Mouse (Mus musculus) midbrain, embryonic 12.5 days (tissue): ENCODE results near the gene Calm4. TPM values are rescaled to one million over a fixed set of nuclear protein-coding genes. Genes with fewer than 3 reads are reported as not detected.
"Not testable (repeated sequence)": the region's sequence is repeated elsewhere in the genome, so short reads cannot be mapped to it uniquely, and the experiment has no call there.

Source experiments
- ATAC-seq: fragments of 200-750 bp; cut with Nextera tagmentation; 2 replicates; pipeline ENCODE4 v1.8.0; 2017; ENCODE audit warnings: low read depth, moderate TSS enrichment, moderate library complexity; ENCODE audit not compliant: low FRiP score
- H3K27ac ChIP-seq: fragments of 300-500 bp; sonication (generic); replicated peaks from 2 replicates; pipeline ENCODE4 v1.5.1; 2016; ENCODE audit warnings: mild to moderate bottlenecking
- H3K27me3 ChIP-seq: fragments of 300-500 bp; sonication (generic); 2 replicates; pipeline ENCODE4 v1.6.1; 2016; ENCODE audit warnings: mild to moderate bottlenecking
- H3K36me3 ChIP-seq: fragments of 300-500 bp; sonication (generic); 2 replicates; pipeline ENCODE4 v1.6.1; 2016
- H3K4me1 ChIP-seq: fragments of 300-500 bp; sonication (generic); 2 replicates; pipeline ENCODE4 v1.6.1; 2016
- H3K4me2 ChIP-seq: fragments of 300-500 bp; sonication (generic); replicated peaks from 2 replicates; pipeline ENCODE4 v1.6.1; 2016; ENCODE audit warnings: mild to moderate bottlenecking, moderate library complexity
- H3K4me3 ChIP-seq: fragments of 300-500 bp; sonication (generic); 2 replicates; pipeline ENCODE4 v1.5.1; 2016; ENCODE audit warnings: mild to moderate bottlenecking
- H3K9ac ChIP-seq: fragments of 300-500 bp; sonication (generic); replicated peaks from 2 replicates; pipeline ENCODE4 v1.6.1; 2016; ENCODE audit warnings: mild to moderate bottlenecking, moderate library complexity
- H3K9me3 ChIP-seq: fragments of 300-500 bp; sonication (generic); 2 replicates; pipeline ENCODE4 v1.6.1; 2016; ENCODE audit warnings: mild to moderate bottlenecking
- WGBS: fragments of 180-500 bp; shearing (Covaris S2); methylation state at CpG from one replicate; pipeline ENCODE4 v1.1.7; 2016; 5-methylcytosine and 5-hydroxymethylcytosine counted together
- polyA plus RNA-seq: library from polyadenylated mRNA; unstranded; fragments of >200 nt; fragmentation: Nextera tagmentation; extraction: Ambion mirVana; gene quantifications from 2 replicates; pipeline ENCODE4 v1.2.1, GENCODE M21; 2016

Calm4 gene
- polyA plus RNA-seq, 1 experiment from 2014 or later: not detected

DNA sequence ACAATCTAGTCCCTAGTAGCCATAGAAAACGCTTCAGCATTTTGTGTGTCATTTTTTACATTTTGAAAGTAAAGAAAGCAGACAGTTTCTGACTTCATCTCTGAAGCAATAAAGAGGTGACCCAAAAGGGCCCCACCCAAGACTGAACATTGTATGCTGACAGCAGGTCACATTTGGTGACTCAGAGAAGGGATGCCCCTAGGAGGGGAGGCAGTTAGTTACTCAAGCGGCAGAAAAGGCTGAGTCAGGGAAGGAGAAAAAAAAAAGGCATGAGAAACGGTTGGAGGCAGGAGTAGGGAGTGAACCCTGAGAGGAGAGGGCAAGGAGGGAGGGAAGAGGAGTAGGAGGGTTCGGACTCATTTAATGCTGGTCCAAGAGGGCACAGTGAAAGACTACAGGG, 15.5 kb upstream of the Calm4 start:
- H3K9me3 ChIP-seq: no peaks in the 10 kb centered on the region
- H3K9ac ChIP-seq: no peak overlapping the region
- no peak overlapping the region for H3K4me3 ChIP-seq
- no peak for ATAC-seq
- H3K36me3 ChIP-seq: no peaks in the 10 kb centered on the region
- H3K4me2 ChIP-seq: no peak overlapping the region
- no peaks in the 10 kb centered on the region for H3K4me1 ChIP-seq
- H3K27ac ChIP-seq: no peak overlapping the region
- 63% methylated on average over 4 of the region's 4 CpGs for WGBS
- H3K27me3 ChIP-seq: no peaks in the 10 kb centered on the region

GRCm38 (mm10) chr13:3825726-3826125, 11.8 kb upstream of the Calm4 start:
- H3K9me3 ChIP-seq: no peaks in the 10 kb centered on the region
- no peaks in the 10 kb centered on the region for H3K36me3 ChIP-seq
- ATAC-seq: no peak
- no peak overlapping the region for H3K27ac ChIP-seq
- H3K27me3 ChIP-seq: no peaks in the 10 kb centered on the region
- H3K4me2 ChIP-seq: no peak overlapping the region
- H3K9ac ChIP-seq: no peak overlapping the region
- no peaks in the 10 kb centered on the region for H3K4me1 ChIP-seq
- no peak overlapping the region for H3K4me3 ChIP-seq

GRCm38 (mm10) chr13:3831546-3831945, 6.0 kb upstream of the Calm4 start:
- Histone ChIP-seq H3K36me3 (no peaks in the 10 kb centered on the region), H3K9ac (no peak overlapping the region), H3K27ac (no peak overlapping the region), H3K4me3 (no peak overlapping the region), H3K4me2 (no peak overlapping the region), H3K27me3 (no peaks in the 10 kb centered on the region), H3K4me1 (no peaks in the 10 kb centered on the region), H3K9me3 (no peaks in the 10 kb centered on the region)
- no peak for ATAC-seq
- 85% methylated on average over 5 of the region's 5 CpGs for WGBS

GRCm38 (mm10) chr13:3831994-3832393, 5.6 kb upstream of the Calm4 start:
- Histone ChIP-seq H3K4me2 (no peak overlapping the region), H3K36me3 (no peaks in the 10 kb centered on the region), H3K27me3 (no peaks in the 10 kb centered on the region), H3K27ac (no peak overlapping the region), H3K9me3 (no peaks in the 10 kb centered on the region), H3K4me1 (no peaks in the 10 kb centered on the region), H3K9ac (no peak overlapping the region), H3K4me3 (no peak overlapping the region)
- no peak for ATAC-seq
- WGBS: 84% methylated on average over 1 of the region's 1 CpGs

DNA sequence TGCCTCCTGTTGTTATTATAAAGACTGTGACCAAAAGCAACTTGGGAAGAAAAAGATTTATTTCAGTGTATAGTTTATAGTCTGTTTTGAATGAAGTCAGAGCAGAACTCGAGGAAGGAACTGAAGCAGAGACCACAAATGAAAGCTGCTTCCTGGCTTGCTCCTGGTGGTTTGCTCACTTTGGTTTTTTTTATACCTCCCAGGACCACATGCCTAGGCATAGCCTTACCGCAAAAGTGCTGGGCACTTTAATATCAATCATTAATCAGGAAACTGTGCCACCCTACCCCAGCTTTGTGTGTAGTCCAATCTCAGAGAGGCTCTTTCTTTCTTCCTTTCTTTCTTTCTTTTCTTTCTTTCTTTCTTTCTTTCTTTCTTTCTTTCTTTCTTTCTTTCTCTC, 5.1 kb upstream of the Calm4 start:
- H3K27me3 ChIP-seq: no peaks in the 10 kb centered on the region
- no peaks in the 10 kb centered on the region for H3K4me1 ChIP-seq
- no peak overlapping the region for H3K4me2 ChIP-seq
- no peaks in the 10 kb centered on the region for H3K9me3 ChIP-seq
- H3K36me3 ChIP-seq: no peaks in the 10 kb centered on the region
- H3K27ac ChIP-seq: no peak overlapping the region
- 75% methylated on average over 2 of the region's 2 CpGs for WGBS
- H3K4me3 ChIP-seq: no peak overlapping the region
- no peak overlapping the region for H3K9ac ChIP-seq
- no peak for ATAC-seq

- H3K4me2 ChIP-seq, H3K4me1 ChIP-seq, H3K9me3 ChIP-seq, H3K9ac ChIP-seq, H3K27ac ChIP-seq, ATAC-seq, H3K36me3 ChIP-seq, H3K27me3 ChIP-seq, H3K4me3 ChIP-seq: not testable (repeated sequence)
Observed at GRCm38 (mm10) chr13:3833644-3834043, 3.9 kb upstream of the Calm4 start.

GRCm38 (mm10) chr13:3840662-3841061, 3.1 kb downstream of the Calm4 start:
- not testable (repeated sequence) for H3K9me3 ChIP-seq, H3K4me2 ChIP-seq, H3K27me3 ChIP-seq, H3K4me1 ChIP-seq, H3K27ac ChIP-seq, H3K9ac ChIP-seq, H3K4me3 ChIP-seq, ATAC-seq, H3K36me3 ChIP-seq

GRCm38 (mm10) chr13:3850330-3850729, 12.8 kb downstream of the Calm4 start:
- no peak overlapping the region for H3K27ac ChIP-seq
- ATAC-seq: no peak
- H3K36me3 ChIP-seq: no peaks in the 10 kb centered on the region
- 85% methylated on average over 1 of the region's 1 CpGs for WGBS
- no peaks in the 10 kb centered on the region for H3K27me3 ChIP-seq
- no peaks in the 10 kb centered on the region for H3K4me1 ChIP-seq
- no peaks in the 10 kb centered on the region for H3K9me3 ChIP-seq
- no peak overlapping the region for H3K9ac ChIP-seq
- no peak overlapping the region for H3K4me2 ChIP-seq
- no peak overlapping the region for H3K4me3 ChIP-seq

- not testable (repeated sequence) for H3K27ac ChIP-seq, ATAC-seq, H3K9ac ChIP-seq, H3K27me3 ChIP-seq, H3K4me2 ChIP-seq, H3K4me3 ChIP-seq, H3K36me3 ChIP-seq, H3K9me3 ChIP-seq, H3K4me1 ChIP-seq
- 77% methylated on average over 3 of the region's 3 CpGs for WGBS
Observed at GRCm38 (mm10) chr13:3853648-3854333, 16.2 kb downstream of the Calm4 start, which contains the start of gene Calm5. Calm5 (plus strand) TSS chr13:3854173.

- 80% methylated on average over 2 of the region's 2 CpGs for WGBS
- H3K9me3 ChIP-seq: no peaks in the 10 kb centered on the region
- no peak overlapping the region for H3K4me2 ChIP-seq
- no peak overlapping the region for H3K27ac ChIP-seq
- H3K4me1 ChIP-seq: no peaks in the 10 kb centered on the region
- H3K36me3 ChIP-seq: no peaks in the 10 kb centered on the region
- no peak overlapping the region for H3K9ac ChIP-seq
- no peaks in the 10 kb centered on the region for H3K27me3 ChIP-seq
- no peak for ATAC-seq
- no peak overlapping the region for H3K4me3 ChIP-seq
Observed at GRCm38 (mm10) chr13:3854856-3855255, 17.3 kb downstream of the Calm4 start.

DNA sequence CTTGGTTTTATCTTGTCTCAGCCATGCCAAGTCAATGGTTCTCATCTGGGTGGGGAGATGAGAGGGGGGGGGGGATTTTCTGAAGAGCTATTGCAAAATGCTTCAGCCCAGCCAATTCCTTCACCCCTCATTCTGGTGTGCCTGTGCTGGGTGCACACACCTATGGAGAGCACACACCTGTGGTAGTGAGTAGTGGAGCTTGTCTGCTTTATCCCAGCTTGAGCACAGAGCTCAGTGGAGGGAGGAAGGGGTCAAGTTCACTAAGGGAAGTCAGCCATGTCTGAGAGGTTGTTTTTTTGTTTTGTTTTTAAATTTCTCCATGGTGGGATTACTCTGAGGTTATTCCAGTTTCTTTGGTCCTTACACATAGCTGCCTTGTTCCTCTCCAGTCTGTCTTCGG, 18.7 kb downstream of the Calm4 start:
- no peak for ATAC-seq
- 71% methylated on average over 1 of the region's 1 CpGs for WGBS

GRCm38 (mm10) chr13:3861251-3861650, 23.7 kb downstream of the Calm4 start:
- 91% methylated on average over 8 of the region's 8 CpGs for WGBS
- ATAC-seq: no peak

More for the DNA sequence above, 18.7 kb downstream of the Calm4 start:
- no peaks in the 10 kb centered on the region for H3K36me3 ChIP-seq
- no peaks in the 10 kb centered on the region for H3K27me3 ChIP-seq
- H3K9ac ChIP-seq: no peak overlapping the region
- H3K9me3 ChIP-seq: no peaks in the 10 kb centered on the region
- H3K27ac ChIP-seq: no peak overlapping the region
- no peak overlapping the region for H3K4me2 ChIP-seq
- no peaks in the 10 kb centered on the region for H3K4me1 ChIP-seq
- no peak overlapping the region for H3K4me3 ChIP-seq

GRCm38 (mm10) chr13:3862325-3862724, 24.8 kb downstream of the Calm4 start:
- Histone ChIP-seq H3K4me1 (no peaks in the 10 kb centered on the region), H3K36me3 (no peaks in the 10 kb centered on the region), H3K4me2 (no peak overlapping the region), H3K27me3 (no peaks in the 10 kb centered on the region), H3K27ac (no peak overlapping the region), H3K4me3 (no peak overlapping the region), H3K9ac (no peak overlapping the region), H3K9me3 (no peaks in the 10 kb centered on the region)
- ATAC-seq: no peak
- WGBS: 79% methylated on average over 3 of the region's 3 CpGs

More at GRCm38 (mm10) chr13:3861251-3861650, 23.7 kb downstream of the Calm4 start:
- H3K4me1 ChIP-seq: no peaks in the 10 kb centered on the region
- no peak overlapping the region for H3K27ac ChIP-seq
- no peak overlapping the region for H3K4me3 ChIP-seq
- H3K9ac ChIP-seq: no peak overlapping the region
- H3K27me3 ChIP-seq: no peaks in the 10 kb centered on the region
- no peaks in the 10 kb centered on the region for H3K9me3 ChIP-seq
- no peaks in the 10 kb centered on the region for H3K36me3 ChIP-seq
- H3K4me2 ChIP-seq: no peak overlapping the region
